Mouse (Mus musculus) midbrain, embryonic 10.5 days (tissue): ENCODE data around the gene Sash1. TPM values are rescaled to one million over a fixed set of nuclear protein-coding genes. Genes with fewer than 3 reads are reported as not detected.

Source experiments
- DNase-seq: peaks from one replicate; pipeline ENCODE4 v3.0.0-alpha.2; 2017; ENCODE audit warnings: low spot score
- H3K27ac ChIP-seq: fragments of 300-500 bp; sonication (generic); replicated peaks from 2 replicates; pipeline ENCODE4 v1.5.1; 2016; ENCODE audit warnings: mild to moderate bottlenecking
- H3K27me3 ChIP-seq: fragments of 300-500 bp; sonication (generic); 2 replicates; pipeline ENCODE4 v1.6.1; 2016; ENCODE audit warnings: low read depth, mild to moderate bottlenecking; ENCODE audit not compliant: poor library complexity, severe bottlenecking
- H3K36me3 ChIP-seq: fragments of 300-500 bp; sonication (generic); 2 replicates; pipeline ENCODE4 v1.6.1; 2016; ENCODE audit warnings: mild to moderate bottlenecking, moderate library complexity
- H3K4me1 ChIP-seq: fragments of 300-500 bp; sonication (generic); 2 replicates; pipeline ENCODE4 v1.6.1; 2016
- H3K4me3 ChIP-seq: fragments of 300-500 bp; sonication (generic); 2 replicates; pipeline ENCODE4 v1.5.1; 2016; ENCODE audit warnings: mild to moderate bottlenecking, moderate library complexity
- H3K9me3 ChIP-seq: fragments of 300-500 bp; sonication (generic); replicated peaks from 2 replicates; pipeline ENCODE4 v1.6.1; 2016; ENCODE audit warnings: mild to moderate bottlenecking
- WGBS: fragments of 180-500 bp; shearing (Covaris S2); methylation state at CpG from one replicate; pipeline ENCODE4 v1.1.7; 2016; 5-methylcytosine and 5-hydroxymethylcytosine counted together
- polyA plus RNA-seq: library from polyadenylated mRNA; unstranded; fragments of >200 nt; fragmentation: Nextera tagmentation; extraction: Ambion mirVana; gene quantifications from 2 replicates; pipeline ENCODE4 v1.2.1, GENCODE M21; 2016

Sash1 gene
- polyA plus RNA-seq, 1 experiment from 2014 or later: 3.3 TPM

DNA sequence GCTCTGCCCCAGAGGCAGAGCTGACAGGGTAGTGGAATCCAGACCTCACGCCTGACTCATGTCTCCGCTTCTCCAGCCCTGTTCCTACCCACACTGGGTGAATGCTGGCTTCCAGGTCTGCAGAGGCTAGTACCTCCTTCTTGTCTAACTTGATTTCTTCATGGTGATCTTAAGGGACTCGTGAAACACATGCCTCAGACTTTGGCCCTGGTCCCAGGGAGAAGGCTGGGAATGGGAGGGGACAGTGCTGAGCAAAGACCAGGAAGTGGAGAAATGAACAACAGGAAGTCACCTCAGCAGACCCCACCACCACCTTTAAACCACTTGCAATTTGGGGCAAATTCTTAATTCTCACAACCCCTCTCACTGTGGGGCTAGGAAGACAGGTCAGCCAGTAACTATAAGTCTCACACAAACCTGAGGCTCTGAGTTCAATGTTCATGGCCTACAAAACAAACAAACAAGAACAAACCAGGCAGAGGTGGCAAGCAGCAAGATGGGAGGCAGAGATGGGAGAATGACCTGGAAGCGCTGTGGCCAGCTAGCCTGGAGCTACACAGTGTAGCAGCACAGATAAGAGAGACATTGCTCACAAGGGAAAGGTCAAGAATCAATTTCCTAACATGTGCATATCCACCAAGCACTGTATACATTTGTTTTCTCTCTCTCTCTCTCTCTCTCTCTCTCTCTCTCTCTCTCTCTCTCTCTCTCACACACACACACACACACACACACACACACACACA, 113.2 kb downstream of the Sash1 start:
- peaks cover 10% of the 10 kb centered on the region for H3K9me3 ChIP-seq
- no peaks in the 10 kb centered on the region for H3K4me1 ChIP-seq
- H3K4me3 ChIP-seq: no peak overlapping the region
- H3K27ac ChIP-seq: no peak overlapping the region
- no peaks in the 10 kb centered on the region for H3K27me3 ChIP-seq
- 89% methylated on average over 4 of the region's 4 CpGs for WGBS
- DNase-seq: no peak
- H3K36me3 ChIP-seq: peaks cover 43% of the 10 kb centered on the region

DNA sequence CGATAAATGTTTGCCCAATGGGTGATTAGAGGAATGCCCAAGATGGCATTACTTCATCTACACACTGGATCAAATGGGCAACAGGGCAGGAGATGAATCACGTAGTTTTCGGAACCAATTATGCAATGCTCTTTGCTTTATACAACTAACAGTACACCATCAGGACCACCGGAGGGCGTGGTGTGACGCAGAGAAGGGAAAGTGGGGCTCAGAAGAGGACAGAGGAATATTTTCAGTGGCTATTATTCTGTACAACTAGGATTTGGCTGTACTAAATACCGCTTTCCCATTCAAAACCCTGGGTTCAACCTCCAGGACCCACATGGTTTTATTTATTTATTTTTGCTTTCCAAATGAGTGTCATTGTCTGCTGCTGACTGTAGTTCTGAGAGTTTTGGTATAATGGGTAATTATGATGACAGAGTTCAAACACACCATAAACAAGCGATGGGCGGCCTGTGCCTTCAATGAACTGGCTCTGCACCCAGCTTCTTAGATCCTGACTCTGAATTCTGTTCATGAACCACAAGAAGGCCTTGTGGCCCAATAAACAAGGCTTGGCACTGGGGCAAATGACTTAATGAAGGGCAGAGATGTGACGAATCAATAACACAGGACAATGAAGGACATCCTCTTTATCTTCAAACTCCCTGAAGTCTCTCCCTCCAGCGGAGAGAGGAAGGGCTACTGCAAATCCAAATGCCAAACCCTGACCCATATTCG, 114.8 kb downstream of the Sash1 start:
- Histone ChIP-seq H3K9me3 (peaks cover 10% of the 10 kb centered on the region), H3K4me3 (no peak overlapping the region), H3K36me3 (peaks cover 28% of the 10 kb centered on the region), H3K27ac (no peak overlapping the region), H3K27me3 (no peaks in the 10 kb centered on the region), H3K4me1 (no peaks in the 10 kb centered on the region)
- no peak for DNase-seq
- 95% methylated on average over 12 of the region's 12 CpGs for WGBS

DNA sequence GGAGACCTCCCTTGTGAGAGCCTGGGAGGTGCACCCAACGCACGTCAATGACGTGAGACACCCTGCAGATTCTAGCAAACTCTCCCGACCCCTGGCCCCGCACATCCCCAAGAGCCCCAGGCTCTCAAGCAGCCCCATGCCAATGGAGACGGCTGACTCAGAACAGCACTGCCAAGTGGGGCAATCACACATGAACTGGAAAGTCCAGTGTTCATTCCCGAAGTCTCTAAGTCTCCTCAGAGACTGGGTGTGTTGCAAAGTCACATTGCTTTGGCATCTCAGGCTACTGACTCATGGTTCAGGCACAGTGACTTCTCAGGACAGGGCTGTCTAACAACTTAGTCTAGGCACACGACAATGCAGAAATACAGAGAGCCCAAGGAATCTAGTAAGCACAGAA, 117.2 kb downstream of the Sash1 start:
- DNase-seq: no peak
- no peak overlapping the region for H3K27ac ChIP-seq
- no peak overlapping the region for H3K4me3 ChIP-seq
- H3K9me3 ChIP-seq: peaks cover 10% of the 10 kb centered on the region; the same call in 1 of the 2 replicates
- H3K4me1 ChIP-seq: peaks cover 8% of the 10 kb centered on the region; the same call in 1 of the 2 replicates
- 89% methylated on average over 8 of the region's 8 CpGs for WGBS
- peaks cover 15% of the 10 kb centered on the region for H3K36me3 ChIP-seq
- peaks cover 4% of the 10 kb centered on the region; the same call in 1 of the 2 replicates for H3K27me3 ChIP-seq

DNA sequence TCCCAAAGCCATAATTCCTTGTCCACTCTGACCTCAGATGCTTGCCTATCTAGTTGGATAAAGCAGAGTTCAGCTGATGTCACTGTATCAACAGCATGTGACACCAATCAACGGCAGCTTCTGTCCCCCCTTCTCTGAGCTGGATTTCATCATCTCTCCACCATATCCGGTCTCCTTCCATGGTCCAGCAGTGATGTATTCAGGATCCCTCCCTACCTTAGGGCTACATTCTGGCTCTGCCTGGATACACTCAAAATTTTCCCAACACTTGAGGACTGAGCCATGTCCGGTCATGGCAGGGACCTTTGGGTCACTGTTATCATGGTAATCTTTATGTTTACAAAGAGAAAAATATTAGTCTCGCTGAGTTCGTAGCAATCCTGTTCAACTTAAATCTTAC, 118.5 kb downstream of the Sash1 start:
- H3K27me3 ChIP-seq: peaks cover 6% of the 10 kb centered on the region; the same call in 1 of the 2 replicates
- DNase-seq: no peak
- WGBS: 94% methylated on average over 5 of the region's 5 CpGs

DNA sequence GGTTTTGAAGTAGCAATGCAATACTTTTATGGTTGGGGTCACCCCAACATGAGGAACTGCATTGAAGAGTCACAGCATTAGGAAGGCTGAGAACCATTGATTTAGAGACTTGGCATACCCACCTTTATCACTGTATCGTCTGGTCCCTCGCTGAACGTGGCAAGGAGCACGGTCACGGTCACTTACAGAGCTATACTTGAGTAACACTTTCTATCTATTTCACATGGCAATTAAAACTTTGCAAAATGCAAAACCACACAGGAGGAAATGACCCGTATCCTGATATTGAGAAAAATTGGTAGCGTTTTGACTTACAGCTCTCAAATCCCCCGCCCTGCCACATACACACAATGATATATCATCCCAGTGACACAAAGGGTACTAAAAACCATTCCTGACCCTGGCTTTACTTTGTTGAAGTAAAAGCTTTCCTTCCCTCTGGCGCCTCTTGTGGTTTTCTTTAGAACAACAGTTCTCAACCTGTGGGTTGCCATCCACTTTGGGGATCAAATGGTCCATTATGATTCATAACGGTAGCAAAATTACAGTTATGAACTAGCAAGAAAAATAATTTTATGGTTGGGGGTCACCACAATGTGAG, 119.8 kb downstream of the Sash1 start:
- no peak for DNase-seq
- WGBS: 83% methylated on average over 10 of the region's 10 CpGs
- peaks cover 15% of the 10 kb centered on the region for H3K36me3 ChIP-seq
- peaks cover 34% of the 10 kb centered on the region for H3K4me1 ChIP-seq
- no peak overlapping the region for H3K4me3 ChIP-seq
- no peak overlapping the region for H3K27ac ChIP-seq
- peaks cover 6% of the 10 kb centered on the region; the same call in 1 of the 2 replicates for H3K27me3 ChIP-seq
- peaks cover 10% of the 10 kb centered on the region; the same call in 1 of the 2 replicates for H3K9me3 ChIP-seq

More for the DNA sequence above, 118.5 kb downstream of the Sash1 start:
- Histone ChIP-seq H3K4me3 (no peak overlapping the region), H3K36me3 (peaks cover 15% of the 10 kb centered on the region), H3K4me1 (peaks cover 20% of the 10 kb centered on the region), H3K27ac (no peak overlapping the region), H3K9me3 (peaks cover 10% of the 10 kb centered on the region; the same call in 1 of the 2 replicates)

DNA sequence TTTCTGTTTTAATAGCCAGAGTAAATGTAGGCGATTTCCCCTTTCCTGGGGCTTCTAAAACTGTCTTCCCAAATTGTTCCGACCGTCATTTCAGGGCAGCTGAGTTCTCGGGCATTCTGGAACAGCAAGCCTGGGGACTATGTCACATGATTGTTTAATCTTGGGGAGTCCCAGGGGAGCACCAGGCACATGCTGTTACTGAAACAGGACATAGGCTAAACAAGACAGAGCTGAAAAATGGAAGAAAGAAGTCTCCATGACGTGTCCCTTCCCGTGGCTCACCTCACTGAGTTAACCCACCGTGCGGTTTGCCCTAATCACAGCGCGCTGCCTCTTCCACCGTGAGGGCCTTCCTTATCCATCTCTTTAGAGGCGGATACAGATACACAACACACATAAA, 123.1 kb downstream of the Sash1 start:
- H3K4me3 ChIP-seq: peak overlapping the region; percentile 45
- H3K27me3 ChIP-seq: peaks cover 6% of the 10 kb centered on the region; the same call in 1 of the 2 replicates
- WGBS: 36% methylated on average over 12 of the region's 12 CpGs
- DNase-seq: peak; percentile 35
- no peaks in the 10 kb centered on the region for H3K36me3 ChIP-seq
- peak overlapping the region; percentile 80 for H3K27ac ChIP-seq
- no peaks in the 10 kb centered on the region for H3K9me3 ChIP-seq
- peaks cover 59% of the 10 kb centered on the region for H3K4me1 ChIP-seq

DNA sequence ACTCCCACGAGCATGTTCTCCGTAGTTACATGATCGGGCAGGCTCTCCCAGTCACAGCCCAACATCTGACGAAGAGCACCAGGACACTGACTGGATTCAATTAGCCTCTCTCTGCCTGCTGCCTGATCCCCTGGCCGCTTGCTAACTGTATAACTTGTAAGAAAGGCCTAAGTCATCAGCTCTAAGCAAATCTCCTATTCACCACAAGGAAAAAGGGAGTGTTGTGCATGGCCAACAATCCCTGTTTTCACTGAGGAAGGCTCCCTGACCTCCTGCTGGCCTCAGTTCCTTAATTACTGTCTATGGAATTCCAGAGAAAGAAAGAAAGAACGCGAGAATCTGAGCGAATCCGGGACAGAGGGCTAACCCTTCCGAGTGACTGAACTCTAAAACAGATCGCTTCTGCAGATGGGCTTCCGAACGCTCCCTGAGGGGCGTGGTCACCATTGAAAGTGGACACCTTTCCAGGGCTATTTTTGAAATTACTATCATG, 123.6 kb downstream of the Sash1 start:
- peak; percentile 67 for DNase-seq
- H3K27ac ChIP-seq: peak overlapping the region; percentile 80
- WGBS: 4% methylated on average over 14 of the region's 14 CpGs
- H3K4me1 ChIP-seq: peaks cover 64% of the 10 kb centered on the region
- peaks cover 6% of the 10 kb centered on the region; the same call in 1 of the 2 replicates for H3K27me3 ChIP-seq
- peak overlapping the region; percentile 45 for H3K4me3 ChIP-seq
- H3K36me3 ChIP-seq: no peaks in the 10 kb centered on the region
- H3K9me3 ChIP-seq: no peaks in the 10 kb centered on the region

DNA sequence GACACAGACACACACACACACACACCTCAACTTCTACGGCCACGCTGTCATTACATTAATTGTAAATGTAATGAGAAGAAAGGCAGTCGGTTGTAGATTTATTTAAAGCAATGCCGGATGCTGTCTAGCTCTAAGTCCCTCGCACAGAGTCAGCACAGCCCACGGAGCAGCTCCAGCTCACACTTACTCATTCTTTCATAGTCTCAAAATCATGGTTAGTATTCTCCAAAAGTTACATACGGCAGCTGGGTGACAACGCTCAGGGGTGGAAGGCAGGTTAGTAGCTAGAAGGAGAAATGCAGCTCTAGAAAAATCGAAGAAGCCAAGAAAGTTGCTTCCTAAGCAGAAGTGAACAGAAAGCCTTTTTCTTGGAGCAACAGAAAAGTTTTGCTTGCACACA, 124.2 kb downstream of the Sash1 start:
- DNase-seq: no peak
- no peaks in the 10 kb centered on the region for H3K9me3 ChIP-seq
- H3K4me3 ChIP-seq: peak overlapping the region; percentile 45
- H3K27ac ChIP-seq: peak overlapping the region; percentile 80
- H3K4me1 ChIP-seq: peaks cover 70% of the 10 kb centered on the region
- 60% methylated on average over 9 of the region's 9 CpGs for WGBS
- peaks cover 6% of the 10 kb centered on the region; the same call in 1 of the 2 replicates for H3K27me3 ChIP-seq
- no peaks in the 10 kb centered on the region for H3K36me3 ChIP-seq

DNA sequence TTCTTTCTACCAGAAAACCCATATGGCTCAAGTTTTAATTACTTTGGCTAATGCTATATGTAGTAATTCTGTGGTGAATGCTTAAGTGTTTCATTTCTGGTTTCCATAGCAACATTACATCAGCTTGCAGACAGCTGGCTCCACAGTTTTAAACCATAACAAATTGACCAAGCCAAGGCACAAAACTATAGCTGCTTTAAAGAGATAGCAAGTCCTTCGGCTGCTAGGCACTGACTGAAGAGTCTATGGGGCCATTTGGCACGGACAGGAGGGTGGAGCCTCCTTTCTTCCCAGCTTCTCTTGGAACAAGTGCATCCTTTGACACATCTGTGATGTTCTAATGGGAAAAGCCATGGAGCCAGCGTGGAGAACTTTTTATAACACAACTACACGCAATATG, 125.3 kb downstream of the Sash1 start:
- Histone ChIP-seq H3K4me3 (peak overlapping the region; percentile 18), H3K27ac (peak overlapping the region; percentile 71), H3K36me3 (no peaks in the 10 kb centered on the region), H3K27me3 (peaks cover 6% of the 10 kb centered on the region; the same call in 1 of the 2 replicates), H3K9me3 (no peaks in the 10 kb centered on the region), H3K4me1 (peaks cover 80% of the 10 kb centered on the region)
- peak; percentile 47 for DNase-seq
- WGBS: 29% methylated on average over 4 of the region's 4 CpGs

DNA sequence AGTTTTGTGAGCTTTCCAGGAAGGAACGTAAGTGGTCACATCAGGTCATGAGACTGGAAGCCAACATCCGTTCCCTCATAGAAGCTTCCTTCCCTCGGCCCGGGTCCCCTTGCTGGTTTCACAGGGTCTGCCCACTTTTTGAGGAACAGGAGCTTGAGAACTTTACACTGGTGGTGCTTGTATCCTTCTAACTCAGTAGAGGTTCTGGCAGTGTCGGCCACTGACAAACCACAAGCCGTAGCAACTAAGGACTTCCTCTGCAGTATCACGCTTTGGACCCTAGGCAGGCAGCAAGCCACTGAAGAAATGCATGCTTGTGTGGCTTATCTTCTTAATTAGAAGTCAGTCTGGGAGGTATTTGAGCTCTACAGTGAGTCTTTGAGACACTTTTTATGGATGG, 126.6 kb downstream of the Sash1 start:
- Histone ChIP-seq H3K4me3 (no peak overlapping the region), H3K4me1 (peaks cover 79% of the 10 kb centered on the region), H3K36me3 (peaks cover 7% of the 10 kb centered on the region), H3K27ac (peak overlapping the region; percentile 53; the same call in 1 of the 2 replicates), H3K9me3 (no peaks in the 10 kb centered on the region), H3K27me3 (peaks cover 3% of the 10 kb centered on the region; the same call in 1 of the 2 replicates)
- DNase-seq: no peak
- WGBS: 88% methylated on average over 7 of the region's 7 CpGs

DNA sequence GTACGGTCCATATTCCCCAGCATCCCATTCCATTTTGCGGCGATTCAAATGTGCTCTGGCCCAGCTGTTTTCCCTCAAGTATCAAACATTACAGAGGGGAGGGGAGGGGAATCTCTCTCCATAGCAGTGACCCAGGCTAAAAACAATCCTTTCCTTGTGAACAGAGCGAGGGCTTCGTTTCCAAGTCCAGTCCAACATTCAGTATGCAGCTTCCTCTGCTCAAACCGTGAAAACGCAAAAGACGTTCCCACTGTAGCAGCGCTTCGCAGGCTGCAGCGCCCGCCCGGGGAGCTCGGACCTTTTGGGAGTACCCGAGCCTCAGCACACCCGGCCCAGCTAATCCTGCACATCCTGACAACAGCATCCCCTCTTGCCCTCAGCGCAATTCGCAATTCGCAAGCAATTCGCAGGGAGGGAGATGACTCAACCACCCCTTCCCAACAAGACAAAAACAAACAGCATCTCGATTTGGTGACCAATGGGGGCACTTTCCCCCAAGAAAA, 128.4 kb downstream of the Sash1 start:
- 19% methylated on average over 21 of the region's 21 CpGs for WGBS
- no peaks in the 10 kb centered on the region for H3K9me3 ChIP-seq
- peak overlapping the region; percentile 79 for H3K27ac ChIP-seq
- H3K27me3 ChIP-seq: no peaks in the 10 kb centered on the region
- peaks cover 20% of the 10 kb centered on the region for H3K36me3 ChIP-seq
- DNase-seq: peak; percentile 52
- peaks cover 67% of the 10 kb centered on the region for H3K4me1 ChIP-seq
- peak overlapping the region; percentile 36; the same call in 1 of the 2 replicates for H3K4me3 ChIP-seq
